Mouse (Mus musculus) spleen, postnatal 10 days (tissue): ENCODE data around the gene Cyp4a30b.
"Not testable (repeated sequence)": the region's sequence is repeated elsewhere in the genome, so short reads cannot be mapped to it uniquely, and the experiment has no call there.

Source experiments
- DNase-seq, 2 experiments: peaks; one replicate each; pipeline ENCODE4 v3.0.0; 2021 to 2022; ENCODE audit warnings: low spot score in 2 of 2

Gene Cyp4a30b

GRCm38 (mm10) chr4:115452304-115452703 lies at the start of gene Cyp4a30b:
Gene Cyp4a30b, plus strand, starts transcription at chr4:115452604.
- DNase-seq = no peak

- DNase-seq = not testable (repeated sequence)
Observed at GRCm38 (mm10) chr4:115411324-115411723, 41.1 kb upstream of the Cyp4a30b start, which contains the start of gene Cyp4a12b. Gene Cyp4a12b, plus strand, starts transcription at chr4:115411624.

DNA sequence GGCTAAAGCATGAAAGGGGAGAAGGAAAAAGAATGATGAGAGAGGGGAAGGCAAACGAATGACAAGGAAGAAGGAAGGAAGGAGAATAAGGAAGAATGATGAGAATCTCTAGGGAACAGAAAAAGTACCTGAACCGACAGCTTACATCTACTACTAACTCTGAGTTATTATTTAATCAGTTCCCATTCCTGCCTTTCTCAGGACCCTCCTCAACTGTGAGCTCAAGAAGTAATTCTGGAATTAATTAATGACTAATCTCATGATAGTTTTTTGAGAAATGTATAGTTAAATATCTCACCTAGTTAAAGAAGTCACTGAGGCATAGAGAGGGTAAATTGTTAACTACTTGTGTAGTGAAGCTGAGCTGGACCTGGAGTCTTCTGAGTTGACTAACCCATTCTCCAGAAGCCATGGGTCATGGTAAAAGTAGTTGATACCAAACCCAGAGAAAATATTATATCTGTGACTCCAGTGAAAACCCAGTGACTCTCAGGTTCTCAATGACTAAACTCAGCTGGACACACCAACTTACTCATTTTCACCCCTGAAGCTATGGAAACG lies 1.7 kb upstream of the Cyp4a30b start:
- no peak for DNase-seq

GRCm38 (mm10) chr4:115473585-115473984 lies 21.2 kb downstream of the Cyp4a30b start:
- not testable (repeated sequence) for DNase-seq

GRCm38 (mm10) chr4:115476051-115476450 lies 23.6 kb downstream of the Cyp4a30b start:
- not testable (repeated sequence) for DNase-seq

DNA sequence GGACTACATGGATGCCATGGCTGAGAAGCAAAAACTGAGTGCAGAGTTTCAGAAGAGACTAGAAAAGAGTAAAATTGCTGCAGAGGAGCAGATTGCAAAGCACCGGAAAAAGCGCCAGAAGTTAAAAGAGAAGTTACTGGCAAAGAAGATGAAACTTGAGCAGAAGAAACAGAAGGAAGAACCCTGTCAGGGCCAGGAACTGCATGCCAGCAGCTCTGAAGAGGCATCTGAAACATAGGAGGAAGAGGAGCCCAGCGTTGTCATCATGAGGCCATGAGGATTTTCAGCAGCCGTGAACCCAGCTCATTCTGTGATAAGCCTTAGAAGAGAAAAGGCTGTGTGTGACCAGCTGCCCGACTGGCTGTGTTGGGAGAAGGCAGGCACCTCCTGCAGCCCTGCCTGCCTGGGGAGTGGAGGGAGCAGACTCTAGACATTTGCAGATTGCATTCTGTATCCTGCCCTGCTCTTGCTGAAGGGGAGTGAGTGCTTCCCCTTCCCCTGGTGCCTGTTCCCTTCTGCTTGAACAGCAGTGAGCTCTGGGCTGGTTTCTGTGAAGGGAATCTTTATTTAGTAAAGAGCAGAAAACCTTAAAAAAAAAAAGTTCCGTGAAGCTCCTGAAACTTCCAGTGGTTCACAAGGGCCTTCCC lies 28.7 kb downstream of the Cyp4a30b start:
- DNase-seq = no peak

DNA sequence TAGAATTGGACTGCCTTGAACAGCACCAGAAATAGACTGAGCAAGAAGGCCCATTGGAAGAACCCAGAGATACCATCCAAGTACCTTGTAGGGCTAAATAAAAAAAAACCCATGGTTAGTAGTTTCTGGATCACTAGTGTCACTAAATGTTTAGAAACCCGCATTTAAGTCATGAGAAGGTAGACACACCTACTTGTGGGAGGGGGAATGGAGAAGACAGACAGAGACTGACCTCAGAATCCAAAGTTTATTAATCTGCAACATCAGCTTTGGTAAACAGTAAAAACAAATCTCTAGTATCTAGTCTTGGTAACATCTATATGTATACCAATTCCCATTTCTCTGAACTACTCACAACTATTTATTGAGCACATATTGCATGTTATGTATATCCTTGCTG lies 43.6 kb downstream of the Cyp4a30b start, which contains the start of gene Cyp4a14:
Cyp4a14 (minus strand) TSS at position 142 of the 400 bp plus-strand sequence.
- DNase-seq = no peak

- no peak for DNase-seq
Observed at GRCm38 (mm10) chr4:115497466-115497865, 45.1 kb downstream of the Cyp4a30b start.

- not testable (repeated sequence) for DNase-seq
Observed at GRCm38 (mm10) chr4:115513964-115514363, 61.6 kb downstream of the Cyp4a30b start.

- not testable (repeated sequence) for DNase-seq
Observed at GRCm38 (mm10) chr4:115518000-115518399, 65.6 kb downstream of the Cyp4a30b start, which contains the start of gene Cyp4a10. Gene Cyp4a10, plus strand, starts transcription at chr4:115518264.

DNA sequence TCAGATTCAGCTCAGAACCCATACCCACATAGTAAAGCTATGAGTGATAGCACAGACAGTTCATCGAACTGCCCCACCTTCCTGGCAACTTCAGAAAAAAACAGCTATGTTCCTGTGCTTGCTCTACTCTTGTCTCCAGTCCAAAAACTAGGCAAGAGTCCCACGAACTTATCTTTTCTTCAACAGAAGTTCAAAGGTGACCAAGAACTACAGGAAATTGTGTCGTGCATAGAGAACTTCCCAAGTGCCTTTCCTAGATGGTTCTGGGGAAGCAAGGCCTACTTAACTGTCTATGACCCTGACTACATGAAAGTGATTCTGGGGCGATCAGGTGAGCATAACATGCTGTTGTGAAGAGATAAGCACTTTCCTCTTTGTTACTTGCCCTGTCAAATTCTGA lies 67.0 kb downstream of the Cyp4a30b start:
- no peak for DNase-seq
